Mouse (Mus musculus) heart, postnatal 10 days (tissue): ENCODE measurements around the gene Zdhhc3. TPM values are rescaled to one million over a fixed set of nuclear protein-coding genes. Genes with fewer than 3 reads are reported as not detected.

Experiments used
- DNase-seq, 2 experiments: peaks; one replicate each; pipeline ENCODE4 v3.0.0; 2021
- intact Hi-C: fragments of 180-260 bp; cut with DNase I; formaldehyde crosslinking; loops from one replicate; pipeline ENCODE4 v1.15.1; 2025
- total RNA-seq, 2 experiments: library from RNA; stranded (reverse); gene quantifications; 2 replicates each; pipeline ENCODE4 v1.2.3; 2021

The Zdhhc3 gene
- total RNA-seq, 2 experiments from 2014 or later = 50.7 to 53.5 TPM

- DNase-seq = no peak
- intact Hi-C loops = no loop called here
Observed at GRCm38 (mm10) chr9:123031496-123032246, 81.3 kb downstream of the Zdhhc3 start.

GRCm38 (mm10) chr9:123024201-123024600, 88.8 kb downstream of the Zdhhc3 start:
- intact Hi-C loops = loop anchor here (5.0 kb wide), 1 partner anchor 88 kb away; the partner anchor contains the start of genes Exosc7 and Zdhhc3
- no peak for DNase-seq

- DNase-seq = no peak
- intact Hi-C loops = loop anchor here (5.0 kb wide), 1 partner anchor 90 kb away; the partner anchor contains the start of genes Exosc7 and Zdhhc3
Observed at GRCm38 (mm10) chr9:123021636-123022379, 91.2 kb downstream of the Zdhhc3 start.

- intact Hi-C loops = loop anchor here (5.0 kb wide), 1 partner anchor 91 kb away; the partner anchor contains the start of genes Exosc7 and Zdhhc3
- peak; percentile 89 to 91 for DNase-seq
Observed at GRCm38 (mm10) chr9:123020995-123021631, 91.9 kb downstream of the Zdhhc3 start, which contains the start of gene Tmem42. TSS of gene Tmem42 (plus strand) at chr9:123021326.

Other genes starting within 250 kb of the Zdhhc3 start
- 100 to 1,000 TPM in 1 of 2 experiments, 10 to 100 TPM in 1; 94.5 to 117 TPM for gene Zfp445, start 247.2 kb downstream of the Zdhhc3 start, total RNA-seq
- gene Zkscan7, start 227.5 kb downstream of the Zdhhc3 start, total RNA-seq = 1 to 10 TPM; 4.6 to 6.4 TPM
- 1 to 10 TPM; 5.6 to 6.9 TPM for gene Zfp105, start 190.1 kb downstream of the Zdhhc3 start, total RNA-seq
- 10 to 100 TPM; 19.8 to 20.3 TPM for gene 1110059G10Rik, start 162.2 kb downstream of the Zdhhc3 start, total RNA-seq
- 10 to 100 TPM in 1 of 2 experiments, 1 to 10 TPM in 1; 7.0 to 11.2 TPM for gene Kif15, start 162.2 kb downstream of the Zdhhc3 start, total RNA-seq
- gene Tmem42, start 91.9 kb downstream of the Zdhhc3 start, total RNA-seq = 10 to 100 TPM; 12.3 to 12.4 TPM
- not detected for gene Tgm4, start 78.5 kb downstream of the Zdhhc3 start, total RNA-seq
- 10 to 100 TPM; 23.0 to 29.2 TPM for gene Exosc7, start within 50 bp of the Zdhhc3 start, total RNA-seq
- gene Clec3b, start 37.7 kb upstream of the Zdhhc3 start, total RNA-seq = 10 to 100 TPM; 69.1 to 72.0 TPM
- gene Cdcp1, start 102.8 kb upstream of the Zdhhc3 start, total RNA-seq = under 1 TPM; 0.07 to 0.20 TPM
- 10 to 100 TPM; 15.9 to 16.6 TPM for gene Tmem158, start 147.6 kb upstream of the Zdhhc3 start, total RNA-seq